Mouse (Mus musculus): ENCODE data around the gene Utrn. TPM values are rescaled to one million over a fixed set of nuclear protein-coding genes. Genes with fewer than 3 reads are reported as not detected.

The Utrn gene
- polyA plus RNA-seq, 1 experiment from 2014 or later = 17.6 TPM

DNA sequence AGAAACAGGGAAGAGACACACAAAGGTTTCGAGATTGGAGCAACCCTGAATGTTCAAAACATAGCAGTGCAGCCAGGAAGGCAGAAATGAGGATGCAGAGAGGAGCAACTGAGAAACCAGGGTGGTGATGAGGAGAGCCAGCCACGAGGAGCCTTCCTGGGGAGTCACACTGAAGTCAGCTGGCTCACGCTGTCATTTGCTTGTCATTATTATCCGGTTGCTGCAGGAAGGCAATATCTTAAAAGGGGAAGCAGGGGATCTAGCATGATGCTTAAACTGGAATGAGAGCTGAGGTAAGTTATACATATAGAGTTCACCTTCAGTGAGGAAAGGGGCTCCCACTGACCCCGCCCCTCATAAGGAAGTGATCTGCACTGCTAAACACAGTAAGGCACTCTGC is 368.7 kb downstream of the Utrn start:
- no peaks in the 10 kb centered on the region for H3K27me3 ChIP-seq (ENCODE audit: control insufficient read depth, insufficient read depth, low read depth, low read length)
- H3K4me2 ChIP-seq (ENCODE audit: low read length) = no peak overlapping the region
- H3K4me1 ChIP-seq (ENCODE audit: control insufficient read depth, insufficient read depth, low read length) = 0 out of 2 replicates have a peak, but pooled peaks cover 2% of the 10 kb centered on the region
- no peak for ATAC-seq
- H3K9me3 ChIP-seq (replicated peaks; ENCODE audit: control insufficient read depth, low read length, poor library complexity, severe bottlenecking) = no peaks in the 10 kb centered on the region
- 92% methylated on average over 5 of the region's 5 CpGs for WGBS
- no peak overlapping the region for H3K4me3 ChIP-seq (ENCODE audit: low read depth, low read length)
- no peak overlapping the region for H3K27ac ChIP-seq (ENCODE audit: low read length)
- H3K36me3 ChIP-seq (ENCODE audit: control insufficient read depth, insufficient read depth, low read length) = no peaks in the 10 kb centered on the region
- no peak overlapping the region for H3K9ac ChIP-seq (ENCODE audit: low read depth, low read length)

DNA sequence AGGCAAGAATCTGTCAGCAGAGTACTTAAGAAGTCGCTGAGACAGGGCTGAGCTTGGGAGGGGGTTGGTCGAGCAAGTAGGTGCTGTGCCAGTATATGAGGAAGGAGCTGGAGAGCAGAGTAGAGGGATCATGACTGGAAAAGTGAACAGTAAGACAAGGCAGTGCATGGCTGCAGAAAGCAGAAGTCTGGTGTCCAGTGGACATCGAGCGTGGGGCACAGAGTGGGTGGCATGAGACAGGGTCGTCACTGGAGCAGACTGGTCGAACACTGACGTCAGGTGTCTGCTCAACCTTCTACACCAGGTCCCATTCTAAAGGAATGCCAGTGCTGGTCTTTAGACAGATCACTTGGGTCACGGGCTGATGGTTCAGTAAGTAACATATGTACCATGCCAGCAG is 371.6 kb downstream of the Utrn start:
- Histone ChIP-seq H3K27me3 (ENCODE audit: control insufficient read depth, insufficient read depth, low read depth, low read length) (no peaks in the 10 kb centered on the region), H3K4me3 (ENCODE audit: low read depth, low read length) (no peak overlapping the region), H3K4me1 (ENCODE audit: control insufficient read depth, insufficient read depth, low read length) (0 out of 2 replicates have a peak, but pooled peaks cover 2% of the 10 kb centered on the region), H3K9ac (ENCODE audit: low read depth, low read length) (no peak overlapping the region), H3K36me3 (ENCODE audit: control insufficient read depth, insufficient read depth, low read length) (no peaks in the 10 kb centered on the region), H3K27ac (ENCODE audit: low read length) (no peak overlapping the region), H3K9me3 (replicated peaks; ENCODE audit: control insufficient read depth, low read length, poor library complexity, severe bottlenecking) (no peaks in the 10 kb centered on the region), H3K4me2 (ENCODE audit: low read length) (no peak overlapping the region)
- WGBS = 93% methylated on average over 8 of the region's 8 CpGs
- ATAC-seq = no peak

GRCm38 (mm10) chr10:12489551-12490177 is 379.5 kb downstream of the Utrn start:
- 34% methylated on average over 4 of the region's 4 CpGs for WGBS
- no peak overlapping the region for H3K27ac ChIP-seq (ENCODE audit: low read length)

GRCm38 (mm10) chr10:12488518-12488917 is 380.6 kb downstream of the Utrn start:
- ATAC-seq = no peak
- no peak overlapping the region for H3K4me2 ChIP-seq (ENCODE audit: low read length)
- H3K27ac ChIP-seq (ENCODE audit: low read length) = no peak overlapping the region
- no peaks in the 10 kb centered on the region for H3K9me3 ChIP-seq (replicated peaks; ENCODE audit: control insufficient read depth, low read length, poor library complexity, severe bottlenecking)
- peaks cover 5% of the 10 kb centered on the region; the same call in 1 of the 2 replicates for H3K4me1 ChIP-seq (ENCODE audit: control insufficient read depth, insufficient read depth, low read length)
- H3K27me3 ChIP-seq (ENCODE audit: control insufficient read depth, insufficient read depth, low read depth, low read length) = no peaks in the 10 kb centered on the region
- no peak overlapping the region for H3K9ac ChIP-seq (ENCODE audit: low read depth, low read length)
- H3K4me3 ChIP-seq (ENCODE audit: low read depth, low read length) = no peak overlapping the region
- no peaks in the 10 kb centered on the region for H3K36me3 ChIP-seq (ENCODE audit: control insufficient read depth, insufficient read depth, low read length)
- 70% methylated on average over 3 of the region's 3 CpGs for WGBS

More at GRCm38 (mm10) chr10:12489551-12490177, 379.5 kb downstream of the Utrn start:
- Histone ChIP-seq H3K27me3 (ENCODE audit: control insufficient read depth, insufficient read depth, low read depth, low read length) (no peaks in the 10 kb centered on the region), H3K36me3 (ENCODE audit: control insufficient read depth, insufficient read depth, low read length) (no peaks in the 10 kb centered on the region), H3K4me2 (ENCODE audit: low read length) (no peak overlapping the region), H3K4me3 (ENCODE audit: low read depth, low read length) (no peak overlapping the region), H3K9me3 (replicated peaks; ENCODE audit: control insufficient read depth, low read length, poor library complexity, severe bottlenecking) (no peaks in the 10 kb centered on the region), H3K9ac (ENCODE audit: low read depth, low read length) (no peak overlapping the region), H3K4me1 (ENCODE audit: control insufficient read depth, insufficient read depth, low read length) (peaks cover 5% of the 10 kb centered on the region; the same call in 1 of the 2 replicates)
- ATAC-seq = no peak

GRCm38 (mm10) chr10:12488117-12488516 is 381.0 kb downstream of the Utrn start:
- Histone ChIP-seq H3K36me3 (ENCODE audit: control insufficient read depth, insufficient read depth, low read length) (no peaks in the 10 kb centered on the region), H3K4me2 (ENCODE audit: low read length) (no peak overlapping the region), H3K9ac (ENCODE audit: low read depth, low read length) (no peak overlapping the region), H3K4me3 (ENCODE audit: low read depth, low read length) (no peak overlapping the region), H3K4me1 (ENCODE audit: control insufficient read depth, insufficient read depth, low read length) (peaks cover 5% of the 10 kb centered on the region; the same call in 1 of the 2 replicates), H3K27ac (ENCODE audit: low read length) (no peak overlapping the region), H3K27me3 (ENCODE audit: control insufficient read depth, insufficient read depth, low read depth, low read length) (no peaks in the 10 kb centered on the region), H3K9me3 (replicated peaks; ENCODE audit: control insufficient read depth, low read length, poor library complexity, severe bottlenecking) (no peaks in the 10 kb centered on the region)
- WGBS = 96% methylated on average over 5 of the region's 5 CpGs
- ATAC-seq = no peak

DNA sequence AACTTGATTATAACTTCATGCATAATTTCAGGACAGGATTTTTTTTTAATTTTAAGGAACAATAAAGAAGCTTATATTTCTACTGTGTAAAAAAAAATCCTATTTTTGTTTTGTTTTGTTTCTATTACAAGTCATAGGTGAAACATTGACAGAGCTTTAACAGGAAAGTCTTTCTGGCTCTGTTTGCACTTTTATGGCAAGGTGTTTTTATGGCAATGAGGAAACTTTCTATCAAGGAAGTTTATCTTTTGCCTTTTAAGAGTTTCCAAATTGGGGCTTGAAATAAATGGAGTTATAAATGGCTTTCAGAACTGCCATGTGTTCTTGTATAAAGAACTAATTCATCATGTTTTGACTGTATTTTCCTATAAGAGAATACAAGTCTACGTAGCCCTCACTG is 385.7 kb downstream of the Utrn start:
- 74% methylated on average over 1 of the region's 1 CpGs for WGBS
- Histone ChIP-seq H3K36me3 (ENCODE audit: control insufficient read depth, insufficient read depth, low read length) (no peaks in the 10 kb centered on the region), H3K9ac (ENCODE audit: low read depth, low read length) (no peak overlapping the region), H3K27ac (ENCODE audit: low read length) (no peak overlapping the region), H3K27me3 (ENCODE audit: control insufficient read depth, insufficient read depth, low read depth, low read length) (no peaks in the 10 kb centered on the region), H3K4me3 (ENCODE audit: low read depth, low read length) (no peak overlapping the region), H3K4me2 (ENCODE audit: low read length) (no peak overlapping the region), H3K4me1 (ENCODE audit: control insufficient read depth, insufficient read depth, low read length) (no peaks in the 10 kb centered on the region), H3K9me3 (replicated peaks; ENCODE audit: control insufficient read depth, low read length, poor library complexity, severe bottlenecking) (no peaks in the 10 kb centered on the region)
- ATAC-seq = no peak

- Histone ChIP-seq H3K4me1 (ENCODE audit: control insufficient read depth, insufficient read depth, low read length) (no peaks in the 10 kb centered on the region), H3K27me3 (ENCODE audit: control insufficient read depth, insufficient read depth, low read depth, low read length) (no peaks in the 10 kb centered on the region), H3K9ac (ENCODE audit: low read depth, low read length) (no peak overlapping the region), H3K4me2 (ENCODE audit: low read length) (no peak overlapping the region), H3K9me3 (replicated peaks; ENCODE audit: control insufficient read depth, low read length, poor library complexity, severe bottlenecking) (no peaks in the 10 kb centered on the region), H3K4me3 (ENCODE audit: low read depth, low read length) (no peak overlapping the region), H3K36me3 (ENCODE audit: control insufficient read depth, insufficient read depth, low read length) (no peaks in the 10 kb centered on the region), H3K27ac (ENCODE audit: low read length) (no peak overlapping the region)
- 76% methylated on average over 3 of the region's 3 CpGs for WGBS
- no peak for ATAC-seq
Observed at GRCm38 (mm10) chr10:12482975-12483374, 386.2 kb downstream of the Utrn start.

- H3K4me1 ChIP-seq (ENCODE audit: control insufficient read depth, insufficient read depth, low read length) = no peaks in the 10 kb centered on the region
- no peak overlapping the region for H3K27ac ChIP-seq (ENCODE audit: low read length)
- ATAC-seq = no peak
- no peak overlapping the region for H3K9ac ChIP-seq (ENCODE audit: low read depth, low read length)
- H3K9me3 ChIP-seq (replicated peaks; ENCODE audit: control insufficient read depth, low read length, poor library complexity, severe bottlenecking) = no peaks in the 10 kb centered on the region
- 74% methylated on average over 14 of the region's 14 CpGs for WGBS
- no peaks in the 10 kb centered on the region for H3K27me3 ChIP-seq (ENCODE audit: control insufficient read depth, insufficient read depth, low read depth, low read length)
- H3K36me3 ChIP-seq (ENCODE audit: control insufficient read depth, insufficient read depth, low read length) = no peaks in the 10 kb centered on the region
- H3K4me3 ChIP-seq (ENCODE audit: low read depth, low read length) = no peak overlapping the region
- H3K4me2 ChIP-seq (ENCODE audit: low read length) = no peak overlapping the region
Observed at GRCm38 (mm10) chr10:12474850-12475621, 394.1 kb downstream of the Utrn start.

GRCm38 (mm10) chr10:12469391-12470057 is 399.6 kb downstream of the Utrn start:
- ATAC-seq = no peak

More at GRCm38 (mm10) chr10:12469391-12470057, 399.6 kb downstream of the Utrn start:
- Histone ChIP-seq H3K27ac (ENCODE audit: low read length) (no peak overlapping the region), H3K9ac (ENCODE audit: low read depth, low read length) (no peak overlapping the region), H3K36me3 (ENCODE audit: control insufficient read depth, insufficient read depth, low read length) (no peaks in the 10 kb centered on the region), H3K4me1 (ENCODE audit: control insufficient read depth, insufficient read depth, low read length) (no peaks in the 10 kb centered on the region), H3K9me3 (replicated peaks; ENCODE audit: control insufficient read depth, low read length, poor library complexity, severe bottlenecking) (no peaks in the 10 kb centered on the region), H3K4me2 (ENCODE audit: low read length) (no peak overlapping the region), H3K4me3 (ENCODE audit: low read depth, low read length) (no peak overlapping the region), H3K27me3 (ENCODE audit: control insufficient read depth, insufficient read depth, low read depth, low read length) (no peaks in the 10 kb centered on the region)
- 92% methylated on average over 5 of the region's 5 CpGs for WGBS
